Mouse (Mus musculus) small intestine, adult 2 months (tissue): Measurements from ENCODE around the gene Il18r1. TPM values are rescaled to one million over a fixed set of nuclear protein-coding genes. Genes with fewer than 3 reads are reported as not detected.

Source experiments
- H3K27ac ChIP-seq: fragments of 200-500 bp; 2 replicates; pipeline ENCODE4 v1.5.1; 2012; ENCODE audit warnings: low read depth, low read length, control low read depth, inconsistent platforms; ENCODE audit not compliant: insufficient read depth
- H3K27me3 ChIP-seq: fragments of 200-500 bp; 2 replicates; pipeline ENCODE4 v1.6.1; 2012; ENCODE audit warnings: mild to moderate bottlenecking, moderate library complexity, low read length, inconsistent platforms; ENCODE audit not compliant: control insufficient read depth, insufficient read depth
- H3K36me3 ChIP-seq: fragments of 200-500 bp; 2 replicates; pipeline ENCODE4 v1.6.1; 2012; ENCODE audit warnings: mild to moderate bottlenecking, low read length, control low read depth, inconsistent platforms; ENCODE audit not compliant: control insufficient read depth, insufficient read depth
- H3K4me1 ChIP-seq: fragments of 200-500 bp; 2 replicates; pipeline ENCODE4 v1.6.1; 2012; ENCODE audit warnings: low read length, inconsistent platforms, mixed read lengths; ENCODE audit not compliant: control insufficient read depth, insufficient read depth, insufficient read length
- H3K4me3 ChIP-seq: fragments of 200-500 bp; 2 replicates; pipeline ENCODE4 v1.5.1; 2012; ENCODE audit warnings: low read depth, mild to moderate bottlenecking, control low read depth, inconsistent platforms, low read length, moderate library complexity
- CTCF ChIP-seq: fragments of 200-500 bp; IDR thresholded peaks from 2 replicates; pipeline ENCODE4 v1.5.1; 2012; ENCODE audit warnings: low read depth, mild to moderate bottlenecking, control low read depth, inconsistent platforms, low read length, moderate library complexity, mixed read lengths; ENCODE audit not compliant: insufficient replicate concordance, insufficient read length; ENCODE audit errors: extremely low read depth
- POLR2A ChIP-seq: fragments of 200-500 bp; IDR thresholded peaks from 2 replicates; pipeline ENCODE4 v1.6.1; 2012; ENCODE audit warnings: low read depth, mild to moderate bottlenecking, control low read depth, inconsistent platforms, low read length, moderate library complexity
- WGBS: fragments of 180-500 bp; shearing (Covaris S2); methylation state at CpG from one replicate; pipeline ENCODE4 v1.1.7; 2018; 5-methylcytosine and 5-hydroxymethylcytosine counted together
- polyA plus RNA-seq: library from polyadenylated mRNA; depleted of rRNA; stranded (reverse); fragments of >200 nt; gene quantifications from 2 replicates; pipeline ENCODE4 v1.2.3, GENCODE M21; 2012

The Il18r1 gene
- polyA plus RNA-seq, 1 experiment: 0.27 TPM

DNA sequence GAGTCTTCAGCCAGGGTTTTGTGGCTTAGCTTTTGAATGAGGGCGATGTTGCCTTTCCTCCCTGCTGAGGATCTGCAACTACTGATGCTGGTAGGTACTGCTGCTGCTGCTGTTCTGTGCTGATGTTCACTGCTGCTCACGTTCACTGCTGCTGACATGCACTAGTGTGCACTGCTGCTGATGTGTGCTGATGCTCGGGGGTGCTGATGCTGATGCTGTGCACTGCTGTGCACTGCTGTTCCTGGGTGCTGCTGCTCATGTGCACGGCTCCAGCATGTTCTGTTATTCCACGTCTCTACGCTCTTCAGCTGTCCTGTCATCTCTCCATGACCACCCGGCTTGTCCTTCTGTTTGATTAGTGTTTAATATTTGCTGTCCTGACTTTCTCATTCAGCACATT is 57.6 kb downstream of the Il18r1 start:
- no peak for TF ChIP-seq POLR2A
- TF ChIP-seq CTCF: no peak
- H3K36me3 ChIP-seq: no peaks in the 10 kb centered on the region
- H3K27me3 ChIP-seq: no peaks in the 10 kb centered on the region
- 82% methylated on average over 7 of the region's 7 CpGs for WGBS
- no peaks in the 10 kb centered on the region for H3K4me1 ChIP-seq
- no peak overlapping the region for H3K27ac ChIP-seq
- H3K4me3 ChIP-seq: no peak overlapping the region

DNA sequence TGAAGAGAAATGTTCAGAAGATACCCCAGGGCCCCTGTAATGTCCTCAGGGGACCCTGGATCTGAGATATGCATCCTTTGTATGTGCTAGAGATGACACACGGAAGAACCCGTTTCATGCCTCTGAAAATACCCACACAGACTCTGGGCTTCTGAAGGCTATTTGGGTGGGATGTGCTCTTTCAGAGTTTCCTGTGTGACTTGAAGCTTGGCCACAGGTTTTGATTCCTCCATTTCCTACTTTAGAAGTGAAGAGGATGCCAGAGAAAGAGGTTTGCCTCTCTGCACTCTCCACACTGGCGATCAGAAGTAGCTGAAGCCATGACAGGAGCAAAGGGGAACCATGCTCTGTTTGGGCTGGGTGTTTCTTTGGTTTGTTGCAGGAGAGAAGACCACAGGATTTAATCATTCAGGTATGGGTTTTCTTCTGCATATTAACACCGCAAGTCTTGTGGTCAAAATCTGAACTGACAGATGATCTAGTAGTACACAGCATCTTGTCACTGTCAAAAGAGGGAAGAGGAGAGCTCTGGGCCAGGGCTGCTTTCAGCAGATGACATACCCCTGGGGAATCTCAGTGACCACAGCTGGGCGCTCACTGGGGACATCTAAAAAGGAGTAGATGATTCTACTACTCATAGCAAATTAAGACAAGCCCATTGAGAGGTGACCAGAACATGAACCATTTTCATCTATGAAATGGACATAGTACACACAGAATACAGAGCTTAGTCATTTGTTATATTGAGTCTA is 58.8 kb downstream of the Il18r1 start:
- WGBS: 79% methylated on average over 5 of the region's 5 CpGs
- no peaks in the 10 kb centered on the region for H3K36me3 ChIP-seq
- no peaks in the 10 kb centered on the region for H3K4me1 ChIP-seq
- no peaks in the 10 kb centered on the region for H3K27me3 ChIP-seq
- TF ChIP-seq POLR2A (no peak), CTCF (no peak)
- H3K4me3 ChIP-seq: no peak overlapping the region
- no peak overlapping the region for H3K27ac ChIP-seq

DNA sequence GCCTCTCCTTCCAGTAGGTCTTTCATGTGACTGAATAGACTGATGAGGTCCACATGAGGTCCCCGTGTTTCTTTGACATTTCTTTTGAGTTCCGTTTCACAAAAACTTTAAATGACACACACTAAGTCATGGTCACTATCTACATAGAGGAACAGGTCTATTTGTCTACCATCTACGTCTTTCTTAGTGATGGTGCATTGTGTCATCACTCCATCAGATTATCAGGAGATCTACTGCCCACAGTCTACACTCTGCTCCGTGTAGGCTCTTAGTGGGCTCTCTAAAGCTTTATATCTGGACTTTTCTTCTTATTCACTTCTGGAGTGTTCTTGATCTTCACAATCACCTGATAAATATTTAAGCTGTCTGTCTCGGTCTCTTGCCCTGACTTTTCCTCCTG is 63.9 kb downstream of the Il18r1 start:
- Histone ChIP-seq H3K4me1 (no peaks in the 10 kb centered on the region), H3K36me3 (no peaks in the 10 kb centered on the region), H3K27ac (no peak overlapping the region), H3K27me3 (no peaks in the 10 kb centered on the region), H3K4me3 (no peak overlapping the region)
- TF ChIP-seq CTCF (no peak), POLR2A (no peak)
- 85% methylated on average over 5 of the region's 5 CpGs for WGBS

DNA sequence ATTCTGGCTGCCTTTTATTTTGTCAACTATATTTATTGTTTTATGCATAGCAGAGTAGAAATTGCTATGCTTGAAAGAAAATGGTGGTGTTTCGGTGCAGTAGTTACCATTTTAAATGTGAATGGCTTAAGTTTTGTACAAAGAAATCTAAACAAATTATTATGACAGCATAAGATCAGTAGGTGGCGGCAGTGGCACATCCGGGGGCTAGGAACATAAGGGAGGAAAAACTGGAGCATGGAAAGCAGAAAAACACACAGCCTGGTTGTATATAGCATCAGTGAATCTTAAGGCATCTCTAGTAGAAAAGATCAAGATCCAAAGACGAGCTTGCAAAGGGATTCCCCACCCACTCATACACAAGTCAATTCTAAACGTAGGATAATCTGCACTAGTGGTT is 72.2 kb downstream of the Il18r1 start:
- WGBS: 72% methylated on average over 5 of the region's 5 CpGs

DNA sequence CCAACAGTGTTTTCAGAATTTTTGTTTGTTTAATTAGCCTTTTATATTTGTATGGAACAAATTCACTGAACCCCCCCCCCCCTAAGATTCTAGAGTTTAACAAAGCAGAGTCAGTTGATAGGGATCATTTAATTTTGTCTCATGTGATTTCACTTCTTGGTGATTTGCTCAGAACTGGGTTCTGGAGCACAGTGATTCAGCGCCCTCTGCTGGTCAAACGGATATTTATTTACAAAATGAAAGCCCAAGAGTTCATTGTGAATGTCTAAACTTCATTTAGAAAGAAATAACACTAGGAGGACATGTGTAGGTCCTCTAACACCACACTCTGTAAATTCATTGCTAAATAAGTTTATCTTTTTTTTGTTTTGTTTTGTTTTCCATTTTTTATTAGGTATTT is 79.3 kb downstream of the Il18r1 start:
- 0% methylated on average over 2 of the region's 2 CpGs for WGBS
- TF ChIP-seq CTCF (no peak), POLR2A (no peak)
- no peaks in the 10 kb centered on the region for H3K27me3 ChIP-seq
- no peak overlapping the region for H3K27ac ChIP-seq
- H3K36me3 ChIP-seq: no peaks in the 10 kb centered on the region
- no peaks in the 10 kb centered on the region for H3K4me1 ChIP-seq
- H3K4me3 ChIP-seq: no peak overlapping the region

More for the DNA sequence above, 72.2 kb downstream of the Il18r1 start:
- Histone ChIP-seq H3K4me3 (no peak overlapping the region), H3K27ac (no peak overlapping the region), H3K27me3 (no peaks in the 10 kb centered on the region), H3K4me1 (no peaks in the 10 kb centered on the region), H3K36me3 (no peaks in the 10 kb centered on the region)
- TF ChIP-seq CTCF: no peak
- TF ChIP-seq POLR2A: no peak

DNA sequence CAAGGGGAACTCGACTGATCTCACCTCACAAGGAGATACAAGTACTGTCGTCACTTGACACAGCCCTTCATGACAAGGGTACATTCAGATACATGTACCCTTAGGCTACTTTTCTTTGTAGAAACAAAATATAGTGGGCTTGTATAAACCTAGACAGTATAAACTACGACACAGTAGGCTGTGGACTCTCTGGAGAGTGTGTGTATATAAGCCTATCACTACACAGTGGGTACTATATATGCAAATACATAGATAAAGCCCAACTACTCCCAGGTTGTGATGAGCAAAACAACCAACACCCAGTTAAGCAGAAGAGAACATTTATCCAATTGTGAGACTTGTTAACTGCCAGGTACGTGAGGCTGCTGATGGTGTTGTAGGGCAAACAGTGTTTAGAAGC is 81.3 kb downstream of the Il18r1 start:
- H3K4me3 ChIP-seq: no peak overlapping the region
- TF ChIP-seq CTCF: no peak
- no peak for TF ChIP-seq POLR2A
- no peaks in the 10 kb centered on the region for H3K4me1 ChIP-seq
- no peaks in the 10 kb centered on the region for H3K36me3 ChIP-seq
- H3K27me3 ChIP-seq: no peaks in the 10 kb centered on the region
- 76% methylated on average over 4 of the region's 4 CpGs for WGBS
- no peak overlapping the region for H3K27ac ChIP-seq

DNA sequence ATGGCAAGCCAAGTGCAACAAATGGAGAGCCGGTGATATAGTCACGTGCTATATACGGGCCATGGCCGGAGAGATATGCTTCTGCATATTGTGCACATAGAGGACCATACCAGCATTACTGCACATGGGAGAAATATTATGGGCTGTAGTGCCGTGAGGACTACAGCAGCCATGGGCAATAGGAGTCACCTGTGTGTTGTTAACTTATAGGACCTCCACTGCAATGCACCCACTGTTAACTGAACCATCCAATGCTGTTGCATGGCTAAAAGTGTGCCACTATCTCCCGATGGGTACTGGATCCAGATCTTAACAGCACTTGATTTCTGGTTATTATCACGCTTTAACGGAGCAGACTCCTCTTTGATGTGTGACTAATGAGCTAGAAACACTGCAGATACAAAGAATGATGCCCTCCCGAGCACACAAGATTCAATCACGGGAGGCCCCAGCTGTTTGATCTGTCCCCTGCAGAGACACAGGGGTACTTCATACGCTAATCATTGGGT is 81.8 kb downstream of the Il18r1 start:
- no peaks in the 10 kb centered on the region for H3K4me1 ChIP-seq
- H3K36me3 ChIP-seq: no peaks in the 10 kb centered on the region
- WGBS: 67% methylated on average over 11 of the region's 11 CpGs

More for the DNA sequence above, 81.8 kb downstream of the Il18r1 start:
- H3K27me3 ChIP-seq: no peaks in the 10 kb centered on the region
- no peak overlapping the region for H3K27ac ChIP-seq
- no peak overlapping the region for H3K4me3 ChIP-seq
- TF ChIP-seq POLR2A: no peak
- TF ChIP-seq CTCF: no peak
